Mouse (Mus musculus): ENCODE measurements around the gene Mrpl49. TPM values are rescaled to one million over a fixed set of nuclear protein-coding genes. Genes with fewer than 3 reads are reported as not detected.

The Mrpl49 gene
- polyA plus RNA-seq, 1 experiment, result 11.0 TPM

- H3K27ac ChIP-seq (ENCODE audit: insufficient read depth, low read length), result no peak overlapping the region
- H3K4me1 ChIP-seq (ENCODE audit: control insufficient read depth, insufficient read depth, insufficient read length), result no peaks in the 10 kb centered on the region
- TF ChIP-seq POLR2A (IDR thresholded peaks at IDR 0.05; ENCODE audit: low read depth, low read length) (no peak), CTCF (IDR thresholded peaks at IDR 0.05; ENCODE audit: extremely low read depth, insufficient read depth, insufficient read length, insufficient replicate concordance) (no peak)
- no peak for DNase-seq (ENCODE audit: low read depth in 1 of 2, low spot score in 2 of 2)
- no peak overlapping the region for H3K4me3 ChIP-seq (ENCODE audit: extremely low read depth, insufficient read depth, insufficient read length)
- no peaks in the 10 kb centered on the region for H3K36me3 ChIP-seq (ENCODE audit: control insufficient read depth, insufficient read depth, low read length)
- no peaks in the 10 kb centered on the region for H3K27me3 ChIP-seq (ENCODE audit: control insufficient read depth, insufficient read depth, low read length)
- 75% methylated on average over 6 of the region's 6 CpGs for WGBS
Measured at GRCm38 (mm10) chr19:6028991-6029390, 28.6 kb downstream of the Mrpl49 start.

GRCm38 (mm10) chr19:6023930-6024329 is 33.7 kb downstream of the Mrpl49 start:
- Histone ChIP-seq H3K4me3 (ENCODE audit: extremely low read depth, insufficient read depth, insufficient read length) (no peak overlapping the region), H3K4me1 (ENCODE audit: control insufficient read depth, insufficient read depth, insufficient read length) (no peaks in the 10 kb centered on the region), H3K27me3 (ENCODE audit: control insufficient read depth, insufficient read depth, low read length) (no peaks in the 10 kb centered on the region), H3K27ac (ENCODE audit: insufficient read depth, low read length) (no peak overlapping the region), H3K36me3 (ENCODE audit: control insufficient read depth, insufficient read depth, low read length) (no peaks in the 10 kb centered on the region)
- no peak for DNase-seq (ENCODE audit: low read depth in 1 of 2, low spot score in 2 of 2)
- WGBS, result 88% methylated on average over 7 of the region's 7 CpGs
- TF ChIP-seq CTCF (IDR thresholded peaks at IDR 0.05; ENCODE audit: extremely low read depth, insufficient read depth, insufficient read length, insufficient replicate concordance) (no peak), POLR2A (IDR thresholded peaks at IDR 0.05; ENCODE audit: low read depth, low read length) (no peak)

GRCm38 (mm10) chr19:6023059-6023458 is 34.5 kb downstream of the Mrpl49 start:
- Histone ChIP-seq H3K36me3 (ENCODE audit: control insufficient read depth, insufficient read depth, low read length) (no peaks in the 10 kb centered on the region), H3K4me1 (ENCODE audit: control insufficient read depth, insufficient read depth, insufficient read length) (no peaks in the 10 kb centered on the region), H3K27me3 (ENCODE audit: control insufficient read depth, insufficient read depth, low read length) (no peaks in the 10 kb centered on the region), H3K4me3 (ENCODE audit: extremely low read depth, insufficient read depth, insufficient read length) (no peak overlapping the region), H3K27ac (ENCODE audit: insufficient read depth, low read length) (no peak overlapping the region)
- DNase-seq (ENCODE audit: low read depth in 1 of 2, low spot score in 2 of 2), result no peak
- TF ChIP-seq POLR2A (IDR thresholded peaks at IDR 0.05; ENCODE audit: low read depth, low read length) (no peak), CTCF (IDR thresholded peaks at IDR 0.05; ENCODE audit: extremely low read depth, insufficient read depth, insufficient read length, insufficient replicate concordance) (no peak)
- WGBS, result 95% methylated on average over 8 of the region's 8 CpGs

GRCm38 (mm10) chr19:6020276-6020675 is 37.3 kb downstream of the Mrpl49 start:
- TF ChIP-seq CTCF (IDR thresholded peaks at IDR 0.05; ENCODE audit: extremely low read depth, insufficient read depth, insufficient read length, insufficient replicate concordance) (no peak), POLR2A (IDR thresholded peaks at IDR 0.05; ENCODE audit: low read depth, low read length) (no peak)
- Histone ChIP-seq H3K4me1 (ENCODE audit: control insufficient read depth, insufficient read depth, insufficient read length) (peaks cover 8% of the 10 kb centered on the region; the same call in 1 of the 2 replicates), H3K36me3 (ENCODE audit: control insufficient read depth, insufficient read depth, low read length) (no peaks in the 10 kb centered on the region), H3K4me3 (ENCODE audit: extremely low read depth, insufficient read depth, insufficient read length) (no peak overlapping the region), H3K27ac (ENCODE audit: insufficient read depth, low read length) (no peak overlapping the region), H3K27me3 (ENCODE audit: control insufficient read depth, insufficient read depth, low read length) (no peaks in the 10 kb centered on the region)
- no peak for DNase-seq (ENCODE audit: low read depth in 1 of 2, low spot score in 2 of 2)
- 57% methylated on average over 3 of the region's 3 CpGs for WGBS

- Histone ChIP-seq H3K27ac (ENCODE audit: insufficient read depth, low read length) (no peak overlapping the region), H3K36me3 (ENCODE audit: control insufficient read depth, insufficient read depth, low read length) (0 out of 2 replicates have a peak, but pooled peaks cover under 1% of the 10 kb centered on the region), H3K4me1 (ENCODE audit: control insufficient read depth, insufficient read depth, insufficient read length) (peaks cover 13% of the 10 kb centered on the region; the same call in 1 of the 2 replicates), H3K4me3 (ENCODE audit: extremely low read depth, insufficient read depth, insufficient read length) (no peak overlapping the region), H3K27me3 (ENCODE audit: control insufficient read depth, insufficient read depth, low read length) (no peaks in the 10 kb centered on the region)
- peak; percentile 81 to 85 for DNase-seq (ENCODE audit: low read depth in 1 of 2, low spot score in 2 of 2)
- 23% methylated on average over 15 of the region's 15 CpGs for WGBS
- TF ChIP-seq POLR2A (IDR thresholded peaks at IDR 0.05; ENCODE audit: low read depth, low read length), result no peak
- TF ChIP-seq CTCF (IDR thresholded peaks at IDR 0.05; ENCODE audit: extremely low read depth, insufficient read depth, insufficient read length, insufficient replicate concordance), result peak; percentile 90; the same call in 1 of the 2 replicates
Measured at GRCm38 (mm10) chr19:6018142-6019089, 39.2 kb downstream of the Mrpl49 start.

- Histone ChIP-seq H3K4me1 (ENCODE audit: control insufficient read depth, insufficient read depth, insufficient read length) (peaks cover 13% of the 10 kb centered on the region; the same call in 1 of the 2 replicates), H3K36me3 (ENCODE audit: control insufficient read depth, insufficient read depth, low read length) (0 out of 2 replicates have a peak, but pooled peaks cover 2% of the 10 kb centered on the region), H3K27me3 (ENCODE audit: control insufficient read depth, insufficient read depth, low read length) (no peaks in the 10 kb centered on the region), H3K27ac (ENCODE audit: insufficient read depth, low read length) (no peak overlapping the region), H3K4me3 (ENCODE audit: extremely low read depth, insufficient read depth, insufficient read length) (no peak overlapping the region)
- no peak for DNase-seq (ENCODE audit: low read depth in 1 of 2, low spot score in 2 of 2)
- WGBS, result 79% methylated on average over 7 of the region's 7 CpGs
- TF ChIP-seq CTCF (IDR thresholded peaks at IDR 0.05; ENCODE audit: extremely low read depth, insufficient read depth, insufficient read length, insufficient replicate concordance), result no peak
- no peak for TF ChIP-seq POLR2A (IDR thresholded peaks at IDR 0.05; ENCODE audit: low read depth, low read length)
Measured at GRCm38 (mm10) chr19:6016532-6016931, 41.1 kb downstream of the Mrpl49 start.

Data from spleen, adult 2 months (tissue).